Mouse (Mus musculus) midbrain, embryonic 11.5 days (tissue): ENCODE measurements around the gene Zfyve27. TPM values are rescaled to one million over a fixed set of nuclear protein-coding genes. Genes with fewer than 3 reads are reported as not detected.

Experiments
- ATAC-seq: fragments of 200-750 bp; cut with Nextera tagmentation; 2 replicates; pipeline ENCODE4 v1.8.0; 2017; ENCODE audit warnings: moderate TSS enrichment, moderate library complexity; ENCODE audit not compliant: low FRiP score
- DNase-seq: peaks from one replicate; pipeline ENCODE4 v3.0.0; 2015; ENCODE audit warnings: low spot score; ENCODE audit errors: missing footprints
- H3K27ac ChIP-seq: fragments of 300-500 bp; sonication (generic); 2 replicates; pipeline ENCODE4 v1.5.1; 2014; ENCODE audit warnings: low read depth, low read length
- H3K27me3 ChIP-seq: fragments of 300-500 bp; sonication (generic); 2 replicates; pipeline ENCODE4 v1.6.1; 2014; ENCODE audit warnings: mild to moderate bottlenecking, low read length, moderate library complexity, mixed read lengths; ENCODE audit not compliant: control insufficient read depth, insufficient read depth
- H3K36me3 ChIP-seq: fragments of 300-500 bp; sonication (generic); 2 replicates; pipeline ENCODE4 v1.6.1; 2014; ENCODE audit warnings: mild to moderate bottlenecking, low read length, moderate library complexity, mixed read lengths; ENCODE audit not compliant: control insufficient read depth, insufficient read depth
- H3K4me1 ChIP-seq: fragments of 300-500 bp; sonication (generic); 2 replicates; pipeline ENCODE4 v1.6.1; 2014; ENCODE audit warnings: low read length; ENCODE audit not compliant: control insufficient read depth, insufficient read depth
- H3K4me2 ChIP-seq: fragments of 300-500 bp; sonication (generic); 2 replicates; pipeline ENCODE4 v1.6.1; 2014; ENCODE audit warnings: mild to moderate bottlenecking, moderate library complexity
- H3K4me3 ChIP-seq: fragments of 300-500 bp; sonication (generic); 2 replicates; pipeline ENCODE4 v1.5.1; 2014; ENCODE audit warnings: low read depth, low read length
- H3K9ac ChIP-seq: fragments of 300-500 bp; sonication (generic); 2 replicates; pipeline ENCODE4 v1.6.1; 2014; ENCODE audit warnings: low read length
- H3K9me3 ChIP-seq: fragments of 300-500 bp; sonication (generic); 2 replicates; pipeline ENCODE4 v1.6.1; 2016; ENCODE audit warnings: low read length; ENCODE audit not compliant: control insufficient read depth
- WGBS: fragments of 180-500 bp; shearing (Covaris S2); extraction: QIAGEN DNeasy Blood & Tissue Kit; methylation state at CpG from one replicate; pipeline ENCODE4 v1.1.7; 2014; 5-methylcytosine and 5-hydroxymethylcytosine counted together
- polyA plus RNA-seq: library from polyadenylated mRNA; unstranded; fragments of >200 nt; fragmentation: Nextera tagmentation; extraction: Ambion mirVana; gene quantifications from 2 replicates; pipeline ENCODE4 v1.2.1, GENCODE M21; 2014

Zfyve27 gene
- polyA plus RNA-seq, 1 experiment from 2014 or later: 15.6 TPM

- Histone ChIP-seq H3K4me2 (no peak overlapping the region), H3K4me1 (peaks cover 8% of the 10 kb centered on the region; the same call in 1 of the 2 replicates), H3K9me3 (no peaks in the 10 kb centered on the region), H3K27ac (no peak overlapping the region), H3K36me3 (no peaks in the 10 kb centered on the region), H3K4me3 (no peak overlapping the region), H3K27me3 (peaks cover 33% of the 10 kb centered on the region), H3K9ac (no peak overlapping the region)
- WGBS: 82% methylated on average over 8 of the region's 8 CpGs
- ATAC-seq: no peak
- DNase-seq: no peak
These were observed 41.5 kb downstream of the Zfyve27 start for GRCm38 (mm10) chr19:42205201-42205600.

GRCm38 (mm10) chr19:42209485-42209884 lies 45.7 kb downstream of the Zfyve27 start:
- Histone ChIP-seq H3K9ac (no peak overlapping the region), H3K9me3 (no peaks in the 10 kb centered on the region), H3K4me1 (no peaks in the 10 kb centered on the region), H3K4me2 (no peak overlapping the region), H3K27ac (no peak overlapping the region), H3K27me3 (no peaks in the 10 kb centered on the region), H3K36me3 (no peaks in the 10 kb centered on the region), H3K4me3 (no peak overlapping the region)
- ATAC-seq: no peak
- DNase-seq: no peak
- WGBS: 64% methylated on average over 7 of the region's 7 CpGs

- Histone ChIP-seq H3K9me3 (no peaks in the 10 kb centered on the region), H3K27ac (no peak overlapping the region), H3K4me1 (no peaks in the 10 kb centered on the region), H3K27me3 (no peaks in the 10 kb centered on the region), H3K4me2 (no peak overlapping the region), H3K4me3 (no peak overlapping the region), H3K9ac (no peak overlapping the region), H3K36me3 (no peaks in the 10 kb centered on the region)
- 76% methylated on average over 6 of the region's 6 CpGs for WGBS
- ATAC-seq: no peak
- DNase-seq: no peak
These were observed 46.2 kb downstream of the Zfyve27 start for GRCm38 (mm10) chr19:42209976-42210375.

GRCm38 (mm10) chr19:42211936-42212335 lies 48.2 kb downstream of the Zfyve27 start:
- no peaks in the 10 kb centered on the region for H3K27me3 ChIP-seq
- 63% methylated on average over 8 of the region's 8 CpGs for WGBS
- ATAC-seq (no peak), DNase-seq (no peak)
- no peak overlapping the region for H3K4me3 ChIP-seq
- H3K9me3 ChIP-seq: no peaks in the 10 kb centered on the region
- H3K9ac ChIP-seq: no peak overlapping the region
- no peak overlapping the region for H3K27ac ChIP-seq
- H3K4me1 ChIP-seq: no peaks in the 10 kb centered on the region
- no peaks in the 10 kb centered on the region for H3K36me3 ChIP-seq
- no peak overlapping the region for H3K4me2 ChIP-seq

- no peak overlapping the region for H3K4me3 ChIP-seq
- no peak overlapping the region for H3K9ac ChIP-seq
- no peak overlapping the region for H3K4me2 ChIP-seq
- no peak for ATAC-seq
- no peaks in the 10 kb centered on the region for H3K4me1 ChIP-seq
- WGBS: 68% methylated on average over 2 of the region's 2 CpGs
- H3K9me3 ChIP-seq: no peaks in the 10 kb centered on the region
- no peak for DNase-seq
- H3K27me3 ChIP-seq: no peaks in the 10 kb centered on the region
- H3K36me3 ChIP-seq: no peaks in the 10 kb centered on the region
- H3K27ac ChIP-seq: no peak overlapping the region
These were observed 50.9 kb downstream of the Zfyve27 start for GRCm38 (mm10) chr19:42214601-42215000.

- ATAC-seq: no peak
- WGBS: 76% methylated on average over 7 of the region's 7 CpGs
These were observed 53.1 kb downstream of the Zfyve27 start for GRCm38 (mm10) chr19:42216699-42217373.

GRCm38 (mm10) chr19:42217374-42217763 lies 53.6 kb downstream of the Zfyve27 start:
- no peaks in the 10 kb centered on the region for H3K4me1 ChIP-seq
- ATAC-seq: no peak
- H3K27ac ChIP-seq: no peak overlapping the region
- DNase-seq: peak; percentile 87
- no peak overlapping the region for H3K4me3 ChIP-seq
- no peak overlapping the region for H3K9ac ChIP-seq
- 17% methylated on average over 2 of the region's 2 CpGs for WGBS
- H3K27me3 ChIP-seq: no peaks in the 10 kb centered on the region
- H3K9me3 ChIP-seq: no peaks in the 10 kb centered on the region
- H3K36me3 ChIP-seq: no peaks in the 10 kb centered on the region
- H3K4me2 ChIP-seq: no peak overlapping the region

More at GRCm38 (mm10) chr19:42216699-42217373, 53.1 kb downstream of the Zfyve27 start:
- H3K27me3 ChIP-seq: no peaks in the 10 kb centered on the region
- H3K27ac ChIP-seq: no peak overlapping the region
- no peaks in the 10 kb centered on the region for H3K4me1 ChIP-seq
- H3K9ac ChIP-seq: no peak overlapping the region
- no peaks in the 10 kb centered on the region for H3K36me3 ChIP-seq
- H3K4me2 ChIP-seq: no peak overlapping the region
- no peak for DNase-seq
- no peak overlapping the region for H3K4me3 ChIP-seq
- H3K9me3 ChIP-seq: no peaks in the 10 kb centered on the region

GRCm38 (mm10) chr19:42226451-42226850 lies 62.7 kb downstream of the Zfyve27 start:
- H3K27me3 ChIP-seq: no peaks in the 10 kb centered on the region
- H3K9me3 ChIP-seq: no peaks in the 10 kb centered on the region
- H3K4me3 ChIP-seq: no peak overlapping the region
- no peak overlapping the region for H3K9ac ChIP-seq
- DNase-seq (no peak), ATAC-seq (no peak)
- H3K27ac ChIP-seq: no peak overlapping the region
- no peak overlapping the region for H3K4me2 ChIP-seq
- 85% methylated on average over 10 of the region's 10 CpGs for WGBS
- no peaks in the 10 kb centered on the region for H3K36me3 ChIP-seq
- H3K4me1 ChIP-seq: no peaks in the 10 kb centered on the region

GRCm38 (mm10) chr19:42229499-42230287 lies 65.9 kb downstream of the Zfyve27 start:
- Histone ChIP-seq H3K4me2 (no peak overlapping the region), H3K27ac (no peak overlapping the region), H3K4me1 (no peaks in the 10 kb centered on the region), H3K27me3 (no peaks in the 10 kb centered on the region), H3K9ac (no peak overlapping the region), H3K36me3 (no peaks in the 10 kb centered on the region), H3K4me3 (no peak overlapping the region), H3K9me3 (no peaks in the 10 kb centered on the region)
- no peak for DNase-seq
- 86% methylated on average over 17 of the region's 17 CpGs for WGBS
- ATAC-seq: no peak
